Mouse (Mus musculus): ENCODE data around the gene Ep400. TPM values are rescaled to one million over a fixed set of nuclear protein-coding genes. Genes with fewer than 3 reads are reported as not detected.
"Not testable (repeated sequence)": the region's sequence is repeated elsewhere in the genome, so short reads cannot be mapped to it uniquely, and the experiment has no call there.

Ep400 gene
- polyA plus RNA-seq, 1 experiment from 2014 or later = 32.7 TPM

DNA sequence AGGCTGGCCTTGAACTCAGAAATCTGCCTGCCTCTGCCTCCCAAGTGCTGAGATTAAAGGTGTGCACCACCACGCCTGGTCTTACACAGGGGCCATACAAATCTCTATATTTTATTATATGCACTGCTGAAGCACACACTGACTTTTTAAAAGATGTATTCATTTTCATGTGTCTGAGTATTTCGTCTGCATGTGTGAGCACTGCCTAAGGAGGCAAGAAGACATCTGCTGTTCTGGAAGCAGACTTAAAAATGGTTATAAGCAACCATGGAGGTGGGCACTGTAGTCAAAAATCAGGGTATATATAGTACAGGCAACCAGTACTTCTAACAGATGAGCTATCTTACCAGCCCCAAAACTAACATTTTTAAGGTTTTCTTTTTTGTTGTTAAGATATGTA, 39.3 kb downstream of the Ep400 start:
- Histone ChIP-seq H3K27ac (ENCODE audit: poor library complexity, severe bottlenecking) (no peak overlapping the region), H3K4me2 (no peak overlapping the region), H3K27me3 (replicated peaks) (no peaks in the 10 kb centered on the region), H3K36me3 (peaks cover 71% of the 10 kb centered on the region), H3K4me1 (replicated peaks) (no peaks in the 10 kb centered on the region), H3K9ac (no peak overlapping the region), H3K4me3 (no peak overlapping the region), H3K9me3 (replicated peaks) (no peaks in the 10 kb centered on the region)
- no peak for ATAC-seq (ENCODE audit: insufficient number of reproducible peaks, low FRiP score)
- WGBS = 88% methylated on average over 2 of the region's 2 CpGs

DNA sequence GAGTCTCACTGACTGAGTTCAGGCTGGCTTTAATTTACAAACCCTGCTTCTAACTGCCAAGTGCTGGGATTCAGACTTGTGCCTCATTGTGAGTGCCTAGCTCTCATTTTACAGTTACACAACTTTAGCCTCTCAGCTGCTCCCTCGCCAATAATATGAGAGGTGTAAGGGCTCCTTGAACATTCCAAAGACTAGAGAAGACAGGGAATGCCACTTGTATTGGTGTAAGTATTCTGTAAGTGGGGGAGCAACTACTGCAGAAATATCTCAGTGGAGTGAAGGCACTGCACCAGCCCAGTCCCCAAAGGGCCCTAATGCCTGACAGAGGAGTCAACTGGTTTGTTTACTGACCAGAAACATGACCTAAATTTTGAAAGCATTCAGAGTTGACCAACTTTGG, 42.7 kb downstream of the Ep400 start:
- Histone ChIP-seq H3K4me1 (replicated peaks) (no peaks in the 10 kb centered on the region), H3K36me3 (peaks cover 78% of the 10 kb centered on the region), H3K27me3 (replicated peaks) (no peaks in the 10 kb centered on the region), H3K9me3 (replicated peaks) (no peaks in the 10 kb centered on the region), H3K27ac (ENCODE audit: poor library complexity, severe bottlenecking) (no peak overlapping the region), H3K4me3 (no peak overlapping the region), H3K9ac (no peak overlapping the region), H3K4me2 (no peak overlapping the region)
- ATAC-seq (ENCODE audit: insufficient number of reproducible peaks, low FRiP score) = no peak
- 86% methylated on average over 1 of the region's 1 CpGs for WGBS

DNA sequence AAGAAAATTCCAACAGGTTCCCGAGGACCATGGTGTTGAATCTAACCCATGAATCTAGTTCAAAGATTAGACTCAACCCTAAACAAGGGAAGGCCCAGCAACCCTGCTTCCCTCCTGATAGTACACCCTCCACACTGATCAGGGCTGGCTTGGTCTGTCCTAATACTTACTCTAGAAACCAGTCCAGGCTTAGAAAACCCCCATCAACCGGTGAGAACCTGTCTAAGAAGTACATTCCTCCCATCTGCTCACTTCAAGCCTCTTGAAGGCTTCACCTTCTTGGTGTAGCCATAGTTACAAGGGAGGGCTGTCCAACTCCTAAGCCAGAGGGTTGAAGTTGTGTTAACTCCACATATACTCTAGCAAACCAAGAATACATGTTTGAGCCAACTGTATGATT, 47.0 kb downstream of the Ep400 start:
- no peak for ATAC-seq (ENCODE audit: insufficient number of reproducible peaks, low FRiP score)
- no peaks in the 10 kb centered on the region for H3K27me3 ChIP-seq (replicated peaks)
- H3K27ac ChIP-seq (ENCODE audit: poor library complexity, severe bottlenecking) = no peak overlapping the region
- H3K9me3 ChIP-seq (replicated peaks) = no peaks in the 10 kb centered on the region
- H3K9ac ChIP-seq = no peak overlapping the region
- 85% methylated on average over 2 of the region's 2 CpGs for WGBS
- no peaks in the 10 kb centered on the region for H3K4me1 ChIP-seq (replicated peaks)
- no peak overlapping the region for H3K4me3 ChIP-seq
- no peak overlapping the region for H3K4me2 ChIP-seq
- peaks cover 83% of the 10 kb centered on the region for H3K36me3 ChIP-seq

DNA sequence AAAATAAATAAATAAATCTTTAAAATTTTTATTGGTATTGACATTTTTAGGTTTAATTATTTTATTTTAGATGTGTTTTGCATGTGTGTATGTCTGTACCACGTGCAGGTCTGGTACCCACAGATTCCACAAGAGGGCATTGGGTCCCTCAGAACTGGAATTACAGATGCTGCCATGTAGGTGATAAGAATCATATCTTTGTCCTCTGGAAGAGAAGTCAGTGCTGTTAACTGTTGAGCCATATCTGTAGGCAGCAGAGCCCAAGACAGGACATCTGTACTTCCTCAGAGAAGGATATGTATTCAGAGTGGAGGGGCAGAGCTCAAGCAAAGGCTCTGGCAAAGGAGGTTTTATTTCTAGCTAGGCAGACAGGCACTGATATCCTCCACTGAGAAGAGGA, 49.1 kb downstream of the Ep400 start:
- H3K9me3 ChIP-seq (replicated peaks); H3K27ac ChIP-seq (ENCODE audit: poor library complexity, severe bottlenecking); ATAC-seq (ENCODE audit: insufficient number of reproducible peaks, low FRiP score); H3K9ac ChIP-seq; H3K4me3 ChIP-seq; H3K27me3 ChIP-seq (replicated peaks); H3K4me2 ChIP-seq; H3K4me1 ChIP-seq (replicated peaks): not testable (repeated sequence)
- H3K36me3 ChIP-seq = peaks cover 73% of the 10 kb centered on the region
- WGBS = 82% methylated on average over 1 of the region's 1 CpGs

DNA sequence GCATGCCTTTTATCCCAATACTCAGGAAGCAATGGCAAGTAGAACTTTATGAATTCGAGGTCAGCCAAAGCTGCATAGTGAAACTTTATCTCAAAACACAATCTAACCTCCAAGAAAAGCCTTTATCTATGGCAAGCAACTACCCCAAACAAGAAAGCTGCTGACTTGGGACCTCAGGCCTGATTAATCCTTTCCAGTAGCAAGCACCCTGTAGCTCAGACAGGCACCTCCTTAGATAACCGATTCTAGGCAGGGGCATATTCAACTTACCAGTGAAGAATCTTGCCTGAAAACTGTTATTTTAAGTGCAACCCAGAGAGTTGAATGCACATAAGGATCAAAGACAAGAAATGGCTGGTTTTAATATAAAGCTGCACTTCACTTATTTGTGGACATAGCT, 59.1 kb downstream of the Ep400 start:
- ATAC-seq (ENCODE audit: insufficient number of reproducible peaks, low FRiP score) = no peak
- no peak overlapping the region for H3K4me3 ChIP-seq
- H3K9ac ChIP-seq = no peak overlapping the region
- no peak overlapping the region for H3K27ac ChIP-seq (ENCODE audit: poor library complexity, severe bottlenecking)
- WGBS = 82% methylated on average over 2 of the region's 2 CpGs
- no peaks in the 10 kb centered on the region for H3K4me1 ChIP-seq (replicated peaks)
- H3K36me3 ChIP-seq = peaks cover 50% of the 10 kb centered on the region
- H3K4me2 ChIP-seq = no peak overlapping the region
- H3K27me3 ChIP-seq (replicated peaks) = no peaks in the 10 kb centered on the region
- no peaks in the 10 kb centered on the region for H3K9me3 ChIP-seq (replicated peaks)

DNA sequence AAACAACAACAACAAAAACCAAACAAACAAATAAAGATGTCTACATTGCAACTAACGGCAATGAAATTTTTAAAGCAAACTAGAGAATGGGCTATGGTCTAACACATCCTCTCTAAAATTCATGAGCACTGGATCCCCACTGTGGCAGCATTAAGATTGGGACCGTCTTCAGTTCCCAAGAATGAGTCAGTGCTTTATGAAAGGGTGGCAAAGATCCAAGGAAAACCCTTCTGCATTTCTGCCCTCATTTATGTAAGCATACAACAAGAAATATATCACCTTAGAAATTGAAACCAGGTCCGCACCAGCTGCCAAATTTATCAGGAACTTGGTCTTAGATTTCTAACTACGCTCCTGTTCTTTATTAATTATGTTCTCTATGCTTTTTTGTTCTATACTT, 61.3 kb downstream of the Ep400 start:
- Histone ChIP-seq H3K4me3 (no peak overlapping the region), H3K9ac (no peak overlapping the region), H3K27ac (ENCODE audit: poor library complexity, severe bottlenecking) (no peak overlapping the region), H3K36me3 (peaks cover 67% of the 10 kb centered on the region), H3K9me3 (replicated peaks) (no peaks in the 10 kb centered on the region), H3K4me1 (replicated peaks) (no peaks in the 10 kb centered on the region), H3K4me2 (no peak overlapping the region), H3K27me3 (replicated peaks) (no peaks in the 10 kb centered on the region)
- no peak for ATAC-seq (ENCODE audit: insufficient number of reproducible peaks, low FRiP score)
- WGBS = 84% methylated on average over 4 of the region's 4 CpGs

DNA sequence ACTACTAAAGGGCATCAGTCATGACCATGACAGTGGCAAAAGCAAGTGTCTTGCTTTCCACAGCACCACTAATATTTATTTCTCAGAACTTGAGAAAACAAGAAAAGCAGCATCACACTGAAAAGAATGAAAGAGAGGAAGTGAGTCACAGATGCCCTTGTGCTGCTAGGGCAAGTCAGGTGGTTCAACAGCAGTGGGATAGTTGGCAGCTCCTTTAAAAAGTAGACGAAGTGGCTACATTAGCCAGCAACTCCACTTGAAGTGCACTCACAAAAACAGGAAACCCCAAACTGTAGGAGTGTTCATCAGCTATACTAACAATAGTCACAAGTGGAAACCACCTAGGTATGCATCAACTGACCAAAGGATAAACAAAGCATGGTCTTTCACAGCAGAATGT, 66.5 kb downstream of the Ep400 start:
- Histone ChIP-seq H3K9ac (no peak overlapping the region), H3K36me3 (peaks cover 92% of the 10 kb centered on the region), H3K4me2 (no peak overlapping the region), H3K27ac (ENCODE audit: poor library complexity, severe bottlenecking) (no peak overlapping the region), H3K9me3 (replicated peaks) (no peaks in the 10 kb centered on the region), H3K27me3 (replicated peaks) (no peaks in the 10 kb centered on the region), H3K4me1 (replicated peaks) (no peaks in the 10 kb centered on the region), H3K4me3 (no peak overlapping the region)
- WGBS = 54% methylated on average over 1 of the region's 1 CpGs
- no peak for ATAC-seq (ENCODE audit: insufficient number of reproducible peaks, low FRiP score)

DNA sequence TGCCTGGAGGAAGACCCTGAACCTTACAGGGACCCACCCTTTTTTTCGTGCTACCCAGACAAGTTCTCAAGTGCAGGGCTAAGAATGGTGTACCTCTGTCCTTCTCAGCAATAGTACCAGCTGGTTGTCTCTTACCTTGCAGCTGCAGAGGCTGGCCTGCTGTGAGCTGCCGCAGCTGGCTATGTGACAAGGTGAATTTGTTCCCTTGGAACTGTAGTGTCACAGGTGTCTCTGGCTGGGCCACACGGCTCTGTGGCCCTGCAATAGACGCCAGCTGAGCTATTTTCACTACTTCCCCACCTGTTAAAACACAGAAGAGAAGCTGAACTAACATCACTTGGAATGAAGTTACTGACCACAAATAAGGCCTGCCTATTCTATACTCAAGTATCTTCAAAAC, 71.9 kb downstream of the Ep400 start:
- H3K9me3 ChIP-seq (replicated peaks) = no peaks in the 10 kb centered on the region
- no peak overlapping the region for H3K4me2 ChIP-seq
- WGBS = 93% methylated on average over 4 of the region's 4 CpGs
- peaks cover 89% of the 10 kb centered on the region for H3K36me3 ChIP-seq
- no peak overlapping the region for H3K9ac ChIP-seq
- no peak overlapping the region for H3K27ac ChIP-seq (ENCODE audit: poor library complexity, severe bottlenecking)
- H3K4me3 ChIP-seq = no peak overlapping the region
- no peaks in the 10 kb centered on the region for H3K27me3 ChIP-seq (replicated peaks)
- no peaks in the 10 kb centered on the region for H3K4me1 ChIP-seq (replicated peaks)
- ATAC-seq (ENCODE audit: insufficient number of reproducible peaks, low FRiP score) = no peak

DNA sequence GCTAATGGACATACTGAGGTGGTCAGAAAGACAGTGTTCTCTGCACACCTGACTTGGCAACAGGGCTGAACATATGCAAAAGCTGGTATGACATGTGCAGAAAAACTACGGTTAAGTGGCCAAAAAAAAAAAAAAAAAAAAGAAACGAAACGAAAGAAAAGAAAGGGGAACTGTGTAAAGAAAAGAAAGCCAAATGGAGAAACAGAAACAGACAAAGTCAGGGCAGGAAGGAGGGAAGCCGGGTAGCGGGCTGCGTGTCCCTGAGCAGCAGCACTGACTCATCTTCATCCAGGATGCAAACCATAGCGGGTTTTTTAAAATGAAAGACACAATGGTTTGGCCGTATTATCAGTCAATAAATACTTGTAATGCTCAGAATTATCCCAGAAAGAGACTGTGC, 88.5 kb downstream of the Ep400 start:
- peaks cover 94% of the 10 kb centered on the region for H3K36me3 ChIP-seq
- WGBS = 93% methylated on average over 8 of the region's 8 CpGs

DNA sequence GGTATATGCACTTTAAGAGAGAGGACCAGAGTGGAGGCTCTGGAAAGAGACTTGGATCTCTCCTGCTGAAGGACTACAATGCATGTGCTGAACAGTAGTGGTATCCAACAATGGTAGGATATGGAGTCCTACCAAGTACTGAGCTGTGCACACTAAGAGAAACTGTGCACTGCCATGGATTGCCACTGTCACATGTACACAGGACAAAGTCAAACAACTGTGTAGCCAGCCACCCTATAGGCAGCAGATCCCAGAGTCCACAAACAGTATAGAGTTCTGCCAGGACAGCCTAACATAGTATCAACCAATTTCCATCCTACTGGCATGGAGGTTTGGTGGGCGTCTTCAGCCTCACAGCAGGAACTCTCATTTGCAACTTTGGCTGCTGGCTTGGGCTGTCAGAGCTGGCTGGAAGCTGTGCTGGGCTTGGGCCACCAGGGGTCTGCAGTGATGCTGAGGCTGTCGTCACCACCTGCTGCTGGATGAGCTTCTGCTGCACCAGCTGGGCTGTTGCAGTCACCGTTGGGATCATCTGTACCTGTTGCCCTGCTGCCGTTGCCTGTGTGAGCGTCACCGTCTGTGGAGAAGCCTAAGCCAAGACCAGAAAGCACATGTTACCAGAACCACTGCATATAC, 104.9 kb downstream of the Ep400 start:
- Histone ChIP-seq H3K4me2 (no peak overlapping the region), H3K9ac (no peak overlapping the region), H3K4me1 (replicated peaks) (no peaks in the 10 kb centered on the region), H3K36me3 (peaks cover 86% of the 10 kb centered on the region), H3K9me3 (replicated peaks) (no peaks in the 10 kb centered on the region), H3K27ac (ENCODE audit: poor library complexity, severe bottlenecking) (no peak overlapping the region), H3K4me3 (no peak overlapping the region), H3K27me3 (replicated peaks) (no peaks in the 10 kb centered on the region)
- 68% methylated on average over 6 of the region's 6 CpGs for WGBS
- no peak for ATAC-seq (ENCODE audit: insufficient number of reproducible peaks, low FRiP score)

More for the DNA sequence above, 88.5 kb downstream of the Ep400 start:
- ATAC-seq (ENCODE audit: insufficient number of reproducible peaks, low FRiP score) = no peak
- no peaks in the 10 kb centered on the region for H3K9me3 ChIP-seq (replicated peaks)
- H3K4me3 ChIP-seq = no peak overlapping the region
- H3K4me1 ChIP-seq (replicated peaks) = no peaks in the 10 kb centered on the region
- H3K27ac ChIP-seq (ENCODE audit: poor library complexity, severe bottlenecking) = no peak overlapping the region
- no peak overlapping the region for H3K4me2 ChIP-seq
- H3K9ac ChIP-seq = no peak overlapping the region
- no peaks in the 10 kb centered on the region for H3K27me3 ChIP-seq (replicated peaks)

DNA sequence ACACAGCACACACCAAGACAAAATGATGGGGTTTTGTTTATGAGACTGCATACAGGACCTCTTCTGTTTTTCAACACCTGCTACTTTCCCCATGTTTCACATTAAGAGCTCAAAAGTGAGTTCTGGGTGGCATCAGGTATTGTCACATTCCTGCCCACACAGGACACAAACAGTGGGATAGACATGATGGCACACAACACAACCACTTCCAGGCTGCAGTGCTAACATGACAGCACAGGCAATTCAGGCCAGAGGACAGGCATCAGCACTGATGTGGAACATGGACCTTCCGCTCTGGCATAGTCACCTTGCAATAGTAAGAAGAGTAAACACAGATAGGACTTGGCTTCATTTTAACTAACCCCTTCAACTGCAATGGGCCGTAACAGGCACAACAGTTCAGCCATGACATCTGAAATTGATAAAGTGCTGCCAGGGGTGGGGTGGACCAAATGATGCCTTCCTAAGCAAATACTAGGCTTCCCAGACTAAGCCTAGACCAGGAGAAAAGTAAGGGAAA, 105.7 kb downstream of the Ep400 start:
- H3K27me3 ChIP-seq (replicated peaks) = no peaks in the 10 kb centered on the region
- no peaks in the 10 kb centered on the region for H3K9me3 ChIP-seq (replicated peaks)
- peaks cover 85% of the 10 kb centered on the region for H3K36me3 ChIP-seq
- no peak overlapping the region for H3K9ac ChIP-seq
- ATAC-seq (ENCODE audit: insufficient number of reproducible peaks, low FRiP score) = no peak
- no peaks in the 10 kb centered on the region for H3K4me1 ChIP-seq (replicated peaks)
- H3K27ac ChIP-seq (ENCODE audit: poor library complexity, severe bottlenecking) = no peak overlapping the region
- H3K4me3 ChIP-seq = no peak overlapping the region
- H3K4me2 ChIP-seq = no peak overlapping the region
- 89% methylated on average over 2 of the region's 2 CpGs for WGBS

DNA sequence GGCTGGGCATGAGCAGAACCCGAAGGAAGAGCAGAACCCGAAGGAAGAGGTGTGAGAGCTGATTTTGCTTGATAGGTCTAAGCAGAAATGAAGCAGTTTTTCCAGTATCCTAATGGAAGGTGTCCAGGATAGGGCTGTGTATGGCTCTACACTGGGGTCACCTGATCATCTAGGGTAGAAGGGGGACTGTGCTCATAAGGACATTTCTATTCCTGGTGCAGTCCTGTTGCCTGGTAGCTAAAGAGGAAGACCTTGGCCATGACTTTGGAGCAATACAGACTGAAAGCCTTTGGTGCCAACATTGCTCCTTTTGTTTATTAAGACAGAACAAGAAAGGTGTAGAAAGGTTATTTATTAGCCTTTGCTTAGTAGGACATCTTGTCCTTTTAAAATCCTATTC, 106.5 kb downstream of the Ep400 start:
- WGBS = 89% methylated on average over 2 of the region's 2 CpGs
- peaks cover 85% of the 10 kb centered on the region for H3K36me3 ChIP-seq
- no peak overlapping the region for H3K9ac ChIP-seq
- H3K27me3 ChIP-seq (replicated peaks) = no peaks in the 10 kb centered on the region
- ATAC-seq (ENCODE audit: insufficient number of reproducible peaks, low FRiP score) = no peak
- H3K4me2 ChIP-seq = no peak overlapping the region
- no peak overlapping the region for H3K4me3 ChIP-seq
- H3K27ac ChIP-seq (ENCODE audit: poor library complexity, severe bottlenecking) = no peak overlapping the region
- no peaks in the 10 kb centered on the region for H3K4me1 ChIP-seq (replicated peaks)
- H3K9me3 ChIP-seq (replicated peaks) = no peaks in the 10 kb centered on the region
